Mouse (Mus musculus): Measurements from ENCODE around the gene Dclk3.

Dclk3 gene

GRCm38 (mm10) chr9:111440446-111440845, 1.6 kb downstream of the Dclk3 start:
- DNase-seq = no peak

GRCm38 (mm10) chr9:111441151-111441550, 2.3 kb downstream of the Dclk3 start:
- DNase-seq = no peak

GRCm38 (mm10) chr9:111446204-111446603, 7.3 kb downstream of the Dclk3 start:
- DNase-seq = no peak

- DNase-seq = no peak
Measured at GRCm38 (mm10) chr9:111448976-111449375, 10.1 kb downstream of the Dclk3 start.

GRCm38 (mm10) chr9:111449880-111450279, 11.0 kb downstream of the Dclk3 start:
- DNase-seq = no peak

GRCm38 (mm10) chr9:111450853-111451404, 12.0 kb downstream of the Dclk3 start:
- no peak for DNase-seq

- DNase-seq = no peak
Measured at GRCm38 (mm10) chr9:111453895-111454294, 15.0 kb downstream of the Dclk3 start.

- no peak for DNase-seq
Measured at GRCm38 (mm10) chr9:111457176-111457935, 18.5 kb downstream of the Dclk3 start.

- DNase-seq = no peak
Measured at GRCm38 (mm10) chr9:111457936-111458310, 19.0 kb downstream of the Dclk3 start.

- no peak for DNase-seq
Measured at GRCm38 (mm10) chr9:111459466-111459865, 20.6 kb downstream of the Dclk3 start.

GRCm38 (mm10) chr9:111460201-111460814, 21.4 kb downstream of the Dclk3 start:
- no peak for DNase-seq

- no peak for DNase-seq
Measured at GRCm38 (mm10) chr9:111461415-111462103, 22.7 kb downstream of the Dclk3 start.

- DNase-seq = no peak
Measured at GRCm38 (mm10) chr9:111465666-111466065, 26.8 kb downstream of the Dclk3 start.

GRCm38 (mm10) chr9:111473686-111474457, 35.0 kb downstream of the Dclk3 start:
- no peak for DNase-seq

GRCm38 (mm10) chr9:111474458-111474745, 35.5 kb downstream of the Dclk3 start:
- DNase-seq = no peak

GRCm38 (mm10) chr9:111475281-111475680, 36.4 kb downstream of the Dclk3 start:
- no peak for DNase-seq

GRCm38 (mm10) chr9:111475973-111476372, 37.1 kb downstream of the Dclk3 start:
- no peak for DNase-seq

- no peak for DNase-seq
Measured at GRCm38 (mm10) chr9:111476479-111477016, 37.7 kb downstream of the Dclk3 start.

GRCm38 (mm10) chr9:111478853-111479490, 40.1 kb downstream of the Dclk3 start:
- no peak for DNase-seq

- DNase-seq = no peak
Measured at GRCm38 (mm10) chr9:111481011-111481410, 42.1 kb downstream of the Dclk3 start.

GRCm38 (mm10) chr9:111486645-111487477, 48.0 kb downstream of the Dclk3 start:
- DNase-seq = no peak

Measured in B cell, adult 2 months (primary cell).